Mouse (Mus musculus): ENCODE results near the gene Rpl11.

DNA sequence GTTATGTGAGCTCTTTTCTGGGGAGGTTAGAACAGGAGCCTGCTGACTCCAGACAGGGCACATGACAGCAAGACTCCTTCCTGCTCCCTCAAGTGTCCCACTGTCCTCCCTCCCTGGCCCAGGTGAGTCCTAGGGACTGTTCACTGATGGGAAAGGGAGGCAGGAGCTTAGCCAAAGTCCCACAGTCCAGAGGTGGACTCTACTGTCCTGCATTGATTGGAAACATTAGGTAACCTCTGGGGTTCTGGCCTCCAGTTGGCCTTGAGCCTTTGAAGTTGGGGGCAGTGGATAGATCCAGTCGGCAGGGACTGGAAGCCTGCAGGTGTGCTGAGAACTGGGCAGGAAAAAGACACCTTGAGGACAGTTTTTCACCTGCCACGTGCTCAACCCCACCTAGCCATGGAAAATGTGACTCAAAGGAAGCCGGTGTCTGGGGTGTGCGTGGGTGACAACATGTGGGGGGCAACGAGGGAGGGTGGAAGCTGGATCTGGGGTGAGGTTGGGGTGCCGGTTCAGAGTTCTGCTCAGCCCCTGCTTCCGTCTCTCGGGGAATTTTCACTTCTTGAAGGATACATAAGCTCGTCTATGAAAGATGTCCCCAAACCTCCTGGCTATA is 42.4 kb upstream of the Rpl11 start:
- TF ChIP-seq POLR2A (IDR thresholded peaks at IDR 0.05; ENCODE audit: insufficient read depth, low read length) (no peak), CTCF (IDR thresholded peaks at IDR 0.05; ENCODE audit: low read depth, low read length) (no peak)

All from ES-Bruce4 (cell line).